Mouse (Mus musculus): Measurements from ENCODE around the gene Pdgfc.

- TF ChIP-seq GATA1 (IDR thresholded peaks at IDR 0.05; ENCODE audit: low read length) (no peak), TAL1 (IDR thresholded peaks at IDR 0.05; ENCODE audit: low read length) (no peak)
Measured at GRCm38 (mm10) chr3:81044653-81045343, 8.6 kb downstream of the Pdgfc start.

Data from erythroblast, embryonic 14.5 days (primary cell).